Mouse (Mus musculus) left cerebral cortex, postnatal 4 days (tissue): ENCODE measurements around the gene Gm29094. TPM values are rescaled to one million over a fixed set of nuclear protein-coding genes. Genes with fewer than 3 reads are reported as not detected.
"Not testable (repeated sequence)": the region's sequence is repeated elsewhere in the genome, so short reads cannot be mapped to it uniquely, and the experiment has no call there.

Source experiments
- DNase-seq: peaks from one replicate; pipeline ENCODE4 v3.0.0-alpha.2; 2022
- intact Hi-C: fragments of 180-260 bp; cut with DNase I; formaldehyde crosslinking; loops from one replicate; pipeline ENCODE4 v1.15.1; 2025
- total RNA-seq, 2 experiments: library from RNA; stranded (reverse); gene quantifications; 2 replicates each; pipeline ENCODE4 v1.2.3; 2021

Gm29094 gene
- total RNA-seq: not detected

GRCm38 (mm10) chr9:89198969-89199416, at the start of gene Gm29094, which contains the start of gene Bcl2a1b:
Gene Gm29094 (plus strand): TSS chr9:89199379.
Gene Bcl2a1b (plus strand): TSS chr9:89199209.
- intact Hi-C loops, DNase-seq: not testable (repeated sequence)

DNA sequence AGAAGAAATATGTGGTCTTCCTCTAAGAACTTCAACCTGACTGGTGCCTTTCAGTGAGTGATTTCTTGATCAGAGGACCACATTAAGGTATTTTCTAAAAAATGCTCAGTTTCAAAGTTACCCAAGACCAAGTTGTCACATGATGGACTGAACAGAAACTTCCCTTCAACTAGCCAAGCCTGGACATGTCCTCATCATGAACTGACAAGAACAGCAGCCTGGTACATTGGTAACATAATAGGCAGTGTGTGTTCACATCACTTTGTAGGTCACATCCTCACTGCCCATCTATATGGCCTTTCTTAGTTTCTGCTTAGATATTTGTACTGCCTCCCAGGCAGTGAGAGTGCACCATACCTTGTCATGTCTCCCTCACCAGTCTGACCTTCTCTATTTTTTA, 26.6 kb upstream of the Gm29094 start:
- DNase-seq, intact Hi-C loops: not testable (repeated sequence)

DNA sequence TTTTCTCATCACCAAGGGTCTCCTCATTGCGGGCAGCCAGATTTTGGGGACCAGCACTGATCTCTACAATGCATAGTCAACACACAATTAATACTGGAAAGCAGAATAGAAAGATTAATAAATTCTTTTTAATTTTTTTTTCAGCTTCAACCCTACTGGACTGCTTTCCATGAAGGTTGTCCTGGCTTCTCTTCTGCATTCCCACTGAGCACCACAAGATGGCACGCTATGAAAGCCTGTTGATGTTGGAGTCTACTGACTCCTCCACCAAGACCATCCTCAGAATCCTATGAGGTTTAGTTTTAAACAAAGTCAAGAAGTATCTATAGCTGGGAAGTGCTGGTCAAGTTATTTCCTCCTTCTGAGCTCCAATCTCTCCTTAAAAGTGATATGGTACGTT, 20.3 kb upstream of the Gm29094 start:
- intact Hi-C loops: not testable (repeated sequence)

GRCm38 (mm10) chr9:89179469-89179868, 19.7 kb upstream of the Gm29094 start:
- DNase-seq, intact Hi-C loops: not testable (repeated sequence)

More for the DNA sequence above, 20.3 kb upstream of the Gm29094 start:
- DNase-seq: peak; percentile 64

GRCm38 (mm10) chr9:89187006-89187405, 12.2 kb upstream of the Gm29094 start:
- intact Hi-C loops, DNase-seq: not testable (repeated sequence)

DNA sequence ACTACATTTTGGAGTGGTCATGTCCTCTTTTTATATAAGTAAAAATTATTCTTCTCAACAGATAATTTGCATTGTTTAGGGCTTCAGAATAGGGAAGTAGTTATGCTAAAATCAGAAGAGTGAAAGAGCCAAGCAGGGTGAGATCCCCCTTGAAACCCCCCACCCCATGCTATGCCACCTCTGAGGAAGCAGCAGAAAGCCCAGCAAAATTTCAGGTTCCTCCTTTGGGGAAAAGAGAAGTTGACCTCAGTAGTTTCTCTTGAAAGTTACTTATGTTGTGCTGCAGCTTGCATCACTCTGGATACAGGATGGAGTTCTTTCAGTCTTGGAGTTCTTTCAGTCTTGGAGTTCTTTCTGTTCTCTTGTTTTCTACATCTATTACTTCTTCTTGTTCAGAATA, 3.7 kb upstream of the Gm29094 start:
- intact Hi-C loops, DNase-seq: not testable (repeated sequence)

- DNase-seq, intact Hi-C loops: not testable (repeated sequence)
Measured at GRCm38 (mm10) chr9:89197509-89197908, 1.7 kb upstream of the Gm29094 start.

DNA sequence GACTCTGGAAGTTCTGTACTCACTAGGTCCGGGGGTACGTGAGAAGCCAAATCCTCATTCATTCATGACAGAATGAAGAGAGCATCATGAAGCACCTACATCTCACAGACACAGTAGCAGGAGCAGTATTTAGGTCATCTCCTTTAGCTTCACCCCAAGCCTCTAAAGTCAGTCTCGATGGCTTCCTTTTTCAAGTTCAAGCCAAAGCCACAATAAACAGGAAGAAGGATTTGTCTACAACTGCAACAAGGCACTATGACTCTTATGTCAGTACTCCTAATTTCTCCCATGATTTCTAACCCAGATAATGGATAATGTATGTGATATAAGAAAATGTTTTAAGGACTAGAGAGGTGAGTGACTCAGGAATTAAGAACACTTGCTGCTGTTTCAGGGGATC, 830 bp upstream of the Gm29094 start:
- DNase-seq, intact Hi-C loops: not testable (repeated sequence)

- intact Hi-C loops, DNase-seq: not testable (repeated sequence)
Measured at GRCm38 (mm10) chr9:89202256-89202655, 3.1 kb downstream of the Gm29094 start.

- intact Hi-C loops, DNase-seq: not testable (repeated sequence)
Measured at GRCm38 (mm10) chr9:89208939-89209338, 9.8 kb downstream of the Gm29094 start.

DNA sequence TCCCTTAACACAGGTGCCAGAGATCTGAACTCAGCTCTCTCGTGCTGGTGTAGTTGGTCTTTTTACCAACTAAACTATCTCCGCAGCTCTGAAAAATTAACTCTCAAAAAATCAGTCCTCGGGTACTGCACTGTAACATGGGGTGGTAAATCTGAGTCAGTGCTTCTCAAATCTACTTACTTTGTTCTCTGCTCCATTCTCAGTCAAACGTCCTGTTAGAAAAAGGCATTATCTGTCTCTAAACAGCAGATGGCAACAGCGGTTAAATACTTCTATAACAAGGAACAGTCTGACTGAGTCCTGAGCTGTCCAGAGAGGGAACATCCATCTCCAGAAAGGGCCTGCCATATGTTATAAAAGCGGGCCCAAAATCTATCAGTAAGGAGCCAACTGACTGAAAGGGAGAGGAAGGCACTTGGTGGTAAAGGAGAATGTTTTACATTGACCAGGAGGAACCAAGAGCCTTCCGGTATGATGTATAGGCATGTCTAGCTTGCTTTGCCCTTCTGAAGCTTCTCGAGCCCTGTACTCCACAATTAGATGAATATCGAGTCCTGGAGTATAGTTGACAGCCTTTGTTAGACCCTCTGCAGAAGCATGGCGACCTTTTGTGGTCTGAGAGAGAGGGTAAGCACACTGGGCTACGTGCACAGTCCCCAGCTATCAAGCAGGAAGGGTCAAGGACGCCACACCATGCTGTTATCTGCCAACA, 11.3 kb downstream of the Gm29094 start, which contains the start of gene Mthfs:
Gene Mthfs, plus strand, starts transcription at position 324 of the 712 bp plus-strand sequence.
- DNase-seq, intact Hi-C loops: not testable (repeated sequence)

DNA sequence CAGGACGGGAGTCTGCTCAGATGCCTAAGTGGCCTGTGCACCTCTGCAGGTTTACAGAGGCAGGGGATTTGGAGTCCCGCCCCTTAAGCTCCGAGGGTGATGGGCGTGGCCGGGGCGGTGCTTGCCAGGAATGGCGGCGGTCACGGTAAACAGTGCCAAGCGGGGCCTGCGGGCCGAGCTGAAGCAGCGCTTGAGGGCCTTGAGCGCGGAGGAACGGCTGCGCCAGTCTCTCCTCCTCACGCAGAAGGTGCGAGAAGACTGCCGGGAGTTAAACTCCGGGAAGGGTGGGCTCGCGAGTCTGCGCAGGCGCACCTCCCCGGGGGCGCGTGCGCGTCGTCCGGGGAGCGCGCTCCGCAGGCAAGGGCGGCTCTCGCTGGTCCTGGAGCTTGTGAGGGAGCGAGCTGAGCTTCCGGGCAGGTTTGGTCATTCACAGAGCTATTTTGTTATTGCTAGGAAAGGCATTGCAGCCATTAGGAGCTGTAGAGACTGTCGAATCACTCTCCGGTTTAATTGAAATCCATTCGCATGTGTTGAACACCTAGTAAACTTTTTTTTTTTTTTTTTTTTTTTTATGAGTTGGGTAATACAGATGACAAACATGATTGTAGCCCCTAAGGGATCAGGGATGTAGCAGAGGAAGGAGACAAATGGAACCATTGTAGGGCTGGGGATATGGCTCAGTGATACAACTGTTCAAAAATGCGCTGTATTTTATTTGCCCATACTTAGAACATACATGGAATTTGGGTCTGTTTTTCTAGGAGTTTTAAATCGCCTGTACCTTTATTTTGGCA, 12.1 kb downstream of the Gm29094 start:
- intact Hi-C loops: not testable (repeated sequence)
- DNase-seq: peak; percentile 88

DNA sequence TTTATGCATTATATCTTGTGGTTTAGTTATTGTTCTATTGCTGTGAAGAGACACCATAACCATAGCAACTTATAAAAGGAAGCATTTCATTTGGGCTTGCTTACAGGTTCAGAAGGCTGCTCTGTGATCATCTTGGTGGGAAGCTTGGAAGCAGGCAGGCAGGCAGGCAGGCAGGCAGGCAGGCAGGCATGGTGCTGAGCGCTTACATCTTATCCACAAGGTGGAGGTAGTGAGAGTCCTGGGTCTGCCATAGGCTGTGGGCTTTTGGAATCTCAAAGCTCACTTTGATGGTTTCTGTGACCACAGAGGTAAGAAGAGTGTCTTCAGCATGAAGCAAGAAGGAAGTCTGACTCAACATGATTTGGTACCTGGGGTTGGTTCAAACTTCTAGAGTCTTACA, 13.2 kb downstream of the Gm29094 start:
- DNase-seq: peak; percentile 40
- intact Hi-C loops: not testable (repeated sequence)

GRCm38 (mm10) chr9:89218174-89218573, 19.0 kb downstream of the Gm29094 start:
- intact Hi-C loops, DNase-seq: not testable (repeated sequence)

DNA sequence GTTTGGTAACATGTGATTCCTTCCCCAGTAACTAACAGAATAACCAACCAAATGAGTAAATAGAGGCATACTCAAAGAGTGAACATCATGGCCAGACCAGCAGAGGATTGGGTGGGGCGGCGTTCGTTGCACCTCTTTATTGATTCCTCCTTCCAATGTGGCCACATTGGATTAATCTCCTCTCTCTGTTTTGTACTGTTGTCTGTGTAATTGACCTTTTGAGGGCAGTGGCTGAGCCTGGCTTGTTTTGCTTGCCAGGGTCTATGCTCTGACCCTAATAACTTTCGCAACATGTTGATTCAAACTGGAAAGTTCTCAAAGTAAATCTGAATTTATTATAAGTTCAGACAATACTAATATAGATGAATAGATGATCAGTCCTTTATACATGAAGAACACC, 20.5 kb downstream of the Gm29094 start:
- DNase-seq, intact Hi-C loops: not testable (repeated sequence)

DNA sequence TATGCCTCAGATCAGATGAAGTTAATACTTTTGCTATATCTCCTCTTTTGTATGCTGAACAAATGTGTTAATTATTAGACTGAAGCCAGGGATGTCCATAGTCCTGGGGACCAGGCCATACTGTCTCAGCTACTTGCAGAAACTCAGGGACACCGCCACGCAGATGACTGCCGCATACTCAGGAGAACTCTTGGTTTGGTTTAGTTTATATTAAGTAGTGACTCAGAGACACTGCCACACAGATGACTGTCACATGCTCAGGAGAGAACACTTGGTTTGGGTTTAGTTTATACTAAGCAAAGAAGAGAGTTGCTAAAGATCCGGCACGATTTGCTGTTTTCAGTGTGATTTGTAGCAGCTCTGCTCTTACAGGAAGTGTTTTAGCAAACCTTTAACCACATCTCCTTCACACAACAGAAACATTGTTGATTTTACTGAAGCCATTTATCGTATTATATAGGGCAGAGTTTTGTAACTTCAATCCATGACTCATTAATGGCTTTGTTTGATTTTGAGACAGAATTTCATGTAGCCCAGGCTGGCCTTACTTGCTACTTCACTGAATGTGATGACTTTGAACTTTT, 21.6 kb downstream of the Gm29094 start:
- DNase-seq, intact Hi-C loops: not testable (repeated sequence)

DNA sequence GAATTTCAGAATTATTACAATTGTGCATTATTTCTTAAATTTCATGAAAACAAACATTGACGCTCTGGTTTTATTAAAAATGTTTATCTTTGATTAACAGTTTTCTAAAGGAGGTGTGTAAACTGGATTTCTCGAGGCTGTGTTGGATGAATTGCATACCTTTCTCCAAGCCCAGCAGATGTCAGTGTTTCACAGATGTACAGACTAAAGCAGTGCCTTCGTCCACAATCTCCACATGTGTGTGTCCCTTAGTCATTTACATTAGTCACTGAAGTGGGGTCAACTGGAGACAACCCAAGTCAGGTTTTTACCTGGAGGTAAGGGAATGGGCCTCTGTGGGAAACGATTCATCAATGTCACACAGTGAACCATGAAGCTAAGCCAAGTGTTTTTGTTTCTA, 26.9 kb downstream of the Gm29094 start:
- DNase-seq: no peak
- intact Hi-C loops: loop anchor here (5.0 kb wide), 1 partner anchor 446 kb away; no protein-coding TSS in a partner anchor

DNA sequence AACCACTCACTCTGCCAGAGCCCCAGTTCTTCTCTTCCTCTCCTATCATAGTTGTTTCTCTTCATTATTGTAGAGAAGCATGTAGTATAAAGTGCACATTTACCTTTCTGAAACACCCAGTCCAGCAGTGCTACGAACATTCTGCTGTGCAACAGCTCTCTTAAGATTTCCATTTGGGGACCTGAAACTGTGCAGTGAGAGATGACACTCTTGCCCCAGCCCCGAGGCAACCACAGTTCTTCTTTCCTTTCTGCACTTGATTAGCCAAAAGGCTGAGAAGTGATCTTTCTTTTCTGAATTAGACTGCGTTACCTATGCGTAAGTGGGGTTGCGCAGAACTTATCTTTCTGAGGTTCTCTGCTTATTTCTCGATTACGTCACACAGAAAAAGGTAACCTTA, 28.9 kb downstream of the Gm29094 start:
- no peak for DNase-seq
- intact Hi-C loops: loop anchor here (5.0 kb wide), 1 partner anchor 444 kb away; no protein-coding TSS in a partner anchor

- intact Hi-C loops: not testable (repeated sequence)
- peak; percentile 62 for DNase-seq
Measured at GRCm38 (mm10) chr9:89230897-89231497, 31.8 kb downstream of the Gm29094 start.

DNA sequence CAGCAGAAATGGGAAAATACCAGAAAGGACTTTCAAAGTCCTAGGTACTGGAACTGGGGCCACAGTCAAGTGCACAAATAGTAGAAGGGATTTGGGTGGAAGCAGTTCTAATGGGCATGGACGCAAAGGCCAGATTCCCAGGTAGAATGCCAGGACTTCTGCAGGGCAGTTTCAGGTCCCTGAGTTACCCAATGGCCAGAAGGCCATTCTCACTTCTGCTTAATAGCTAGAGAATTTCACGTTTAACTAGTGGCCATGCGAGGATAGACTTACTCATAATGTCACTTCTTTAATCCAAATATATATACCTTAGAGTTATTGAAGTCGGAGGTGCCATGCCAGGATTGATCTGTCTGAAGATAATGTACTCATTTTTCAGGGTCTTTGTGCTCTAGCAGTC, 38.0 kb downstream of the Gm29094 start:
- intact Hi-C loops, DNase-seq: not testable (repeated sequence)
